Mouse (Mus musculus): Measurements from ENCODE around the gene Akap6. TPM values are rescaled to one million over a fixed set of nuclear protein-coding genes. Genes with fewer than 3 reads are reported as not detected.

Gene Akap6
- polyA plus RNA-seq, 3 experiments from 2014 or later = 0.06 to 0.44 (median 0.09) TPM

- ATAC-seq = no peak
Observed at GRCm38 (mm10) chr12:52910819-52911218, 211.6 kb downstream of the Akap6 start.

- ATAC-seq = peak; percentile 67
Observed at GRCm38 (mm10) chr12:52918939-52919338, 219.8 kb downstream of the Akap6 start.

- ATAC-seq = no peak
Observed at GRCm38 (mm10) chr12:52922510-52922909, 223.3 kb downstream of the Akap6 start.

GRCm38 (mm10) chr12:52925448-52925847 is 226.3 kb downstream of the Akap6 start:
- no peak for ATAC-seq

- ATAC-seq = no peak
Observed at GRCm38 (mm10) chr12:52933832-52934231, 234.6 kb downstream of the Akap6 start.

- ATAC-seq = no peak
Observed at GRCm38 (mm10) chr12:52934989-52935388, 235.8 kb downstream of the Akap6 start.

GRCm38 (mm10) chr12:52938786-52939185 is 239.6 kb downstream of the Akap6 start:
- ATAC-seq = no peak

- no peak for ATAC-seq
Observed at GRCm38 (mm10) chr12:52939324-52939946, 240.3 kb downstream of the Akap6 start.

- no peak for ATAC-seq
Observed at GRCm38 (mm10) chr12:52941941-52942340, 242.8 kb downstream of the Akap6 start.

- ATAC-seq = no peak
Observed at GRCm38 (mm10) chr12:52944274-52944673, 245.1 kb downstream of the Akap6 start.

GRCm38 (mm10) chr12:52944949-52945348 is 245.8 kb downstream of the Akap6 start:
- ATAC-seq = no peak

GRCm38 (mm10) chr12:52950660-52951059 is 251.5 kb downstream of the Akap6 start:
- ATAC-seq = no peak

- ATAC-seq = no peak
Observed at GRCm38 (mm10) chr12:52957587-52957986, 258.4 kb downstream of the Akap6 start.

GRCm38 (mm10) chr12:52957994-52958393 is 258.8 kb downstream of the Akap6 start:
- no peak for ATAC-seq

GRCm38 (mm10) chr12:52991745-52992144 is 292.6 kb downstream of the Akap6 start:
- ATAC-seq = no peak

- ATAC-seq = no peak
Observed at GRCm38 (mm10) chr12:53012336-53012735, 313.2 kb downstream of the Akap6 start.

- no peak for ATAC-seq
Observed at GRCm38 (mm10) chr12:53014539-53014938, 315.4 kb downstream of the Akap6 start.

GRCm38 (mm10) chr12:53024575-53025246 is 325.5 kb downstream of the Akap6 start:
- ATAC-seq = peak; percentile 72

GRCm38 (mm10) chr12:53027308-53027707 is 328.1 kb downstream of the Akap6 start:
- ATAC-seq = no peak

GRCm38 (mm10) chr12:53028926-53029325 is 329.7 kb downstream of the Akap6 start:
- no peak for ATAC-seq

- no peak for ATAC-seq
Observed at GRCm38 (mm10) chr12:53029910-53030309, 330.7 kb downstream of the Akap6 start.

GRCm38 (mm10) chr12:53032762-53033161 is 333.6 kb downstream of the Akap6 start:
- peak; percentile 91 for ATAC-seq

GRCm38 (mm10) chr12:53033404-53033913 is 334.3 kb downstream of the Akap6 start:
- ATAC-seq = no peak

- no peak for ATAC-seq
Observed at GRCm38 (mm10) chr12:53040634-53041033, 341.5 kb downstream of the Akap6 start.
